Mouse (Mus musculus) hindbrain, embryonic 13.5 days (tissue): Measurements from ENCODE around the gene Plet1. TPM values are rescaled to one million over a fixed set of nuclear protein-coding genes. Genes with fewer than 3 reads are reported as not detected.
A peak's percentile ranks its signal among the peaks of the same experiment; 100 is the strongest.

Experiments used
- ATAC-seq: fragments of 200-750 bp; cut with Nextera tagmentation; 2 replicates; pipeline ENCODE4 v1.8.0; 2017; ENCODE audit warnings: moderate TSS enrichment; ENCODE audit not compliant: low FRiP score
- H3K27ac ChIP-seq: fragments of 300-500 bp; sonication (generic); 2 replicates; pipeline ENCODE4 v1.5.1; 2015; ENCODE audit warnings: inconsistent platforms, mild to moderate bottlenecking, moderate library complexity
- H3K27me3 ChIP-seq: fragments of 300-500 bp; sonication (generic); 2 replicates; pipeline ENCODE4 v1.6.1; 2015; ENCODE audit warnings: mild to moderate bottlenecking, inconsistent platforms
- H3K36me3 ChIP-seq: fragments of 300-500 bp; sonication (generic); 2 replicates; pipeline ENCODE4 v1.6.1; 2015; ENCODE audit warnings: mild to moderate bottlenecking, inconsistent platforms
- H3K4me1 ChIP-seq: fragments of 300-500 bp; sonication (generic); replicated peaks from 2 replicates; pipeline ENCODE4 v1.6.1; 2015; ENCODE audit warnings: inconsistent platforms
- H3K4me2 ChIP-seq: fragments of 300-500 bp; sonication (generic); 2 replicates; pipeline ENCODE4 v1.6.1; 2015; ENCODE audit warnings: inconsistent platforms, mild to moderate bottlenecking, moderate library complexity
- H3K4me3 ChIP-seq: fragments of 300-500 bp; sonication (generic); 2 replicates; pipeline ENCODE4 v1.5.1; 2015; ENCODE audit warnings: mild to moderate bottlenecking, inconsistent platforms
- H3K9ac ChIP-seq: fragments of 300-500 bp; sonication (generic); 2 replicates; pipeline ENCODE4 v1.6.1; 2015; ENCODE audit warnings: mild to moderate bottlenecking, inconsistent platforms
- H3K9me3 ChIP-seq: fragments of 300-500 bp; sonication (generic); 2 replicates; pipeline ENCODE4 v1.6.1; 2016; ENCODE audit warnings: inconsistent platforms
- WGBS: fragments of 180-500 bp; shearing (Covaris S2); methylation state at CpG from one replicate; pipeline ENCODE4 v1.1.7; 2015; 5-methylcytosine and 5-hydroxymethylcytosine counted together
- polyA plus RNA-seq: library from polyadenylated mRNA; unstranded; fragments of >200 nt; fragmentation: Nextera tagmentation; extraction: Ambion mirVana; gene quantifications from 2 replicates; pipeline ENCODE4 v1.2.1, GENCODE M21; 2015

Plet1 gene
- polyA plus RNA-seq, 1 experiment from 2014 or later: 0.48 TPM

- H3K36me3 ChIP-seq: no peaks in the 10 kb centered on the region
- no peaks in the 10 kb centered on the region for H3K27me3 ChIP-seq
- ATAC-seq: no peak
- no peak overlapping the region for H3K4me2 ChIP-seq
- H3K27ac ChIP-seq: no peak overlapping the region
- no peaks in the 10 kb centered on the region for H3K9me3 ChIP-seq
- H3K4me1 ChIP-seq: no peaks in the 10 kb centered on the region
- no peak overlapping the region for H3K9ac ChIP-seq
- no peak overlapping the region for H3K4me3 ChIP-seq
- WGBS: 69% methylated on average over 5 of the region's 5 CpGs
Observed at GRCm38 (mm10) chr9:50547859-50548478, 53.6 kb downstream of the Plet1 start.

DNA sequence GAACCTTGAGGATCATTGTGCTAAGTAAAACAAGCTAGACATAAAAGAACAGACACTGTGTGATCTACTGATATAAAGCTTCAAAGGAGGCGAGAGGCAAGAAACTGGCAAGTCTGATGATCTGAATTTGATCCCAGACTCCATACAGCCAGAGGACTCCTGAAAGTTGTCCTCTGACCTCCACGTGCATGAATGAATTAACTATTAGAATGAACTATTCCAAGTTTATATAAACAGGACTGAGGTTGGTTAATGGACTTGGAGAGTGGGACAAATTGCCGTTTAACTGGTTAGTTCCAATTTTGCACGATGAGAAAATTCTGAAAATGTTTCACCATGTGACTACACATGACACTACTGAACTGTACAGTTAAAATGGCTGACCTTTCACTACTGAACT, 54.6 kb downstream of the Plet1 start:
- Histone ChIP-seq H3K27ac (no peak overlapping the region), H3K4me2 (no peak overlapping the region), H3K4me1 (no peaks in the 10 kb centered on the region; the same call in 1 of the 2 replicates), H3K9me3 (no peaks in the 10 kb centered on the region), H3K36me3 (no peaks in the 10 kb centered on the region), H3K27me3 (no peaks in the 10 kb centered on the region), H3K4me3 (no peak overlapping the region), H3K9ac (no peak overlapping the region)
- no peak for ATAC-seq
- 80% methylated on average over 4 of the region's 4 CpGs for WGBS

- no peak overlapping the region for H3K4me2 ChIP-seq
- H3K9me3 ChIP-seq: no peaks in the 10 kb centered on the region
- H3K4me1 ChIP-seq: peaks cover 15% of the 10 kb centered on the region; the same call in 1 of the 2 replicates
- H3K4me3 ChIP-seq: no peak overlapping the region
- ATAC-seq: no peak
- H3K36me3 ChIP-seq: no peaks in the 10 kb centered on the region
- 88% methylated on average over 5 of the region's 5 CpGs for WGBS
- H3K9ac ChIP-seq: no peak overlapping the region
- no peaks in the 10 kb centered on the region for H3K27me3 ChIP-seq
- H3K27ac ChIP-seq: no peak overlapping the region
Observed at GRCm38 (mm10) chr9:50552206-50552605, 57.9 kb downstream of the Plet1 start.

- Histone ChIP-seq H3K9ac (no peak overlapping the region), H3K4me1 (peaks cover 15% of the 10 kb centered on the region; the same call in 1 of the 2 replicates), H3K36me3 (no peaks in the 10 kb centered on the region), H3K27ac (no peak overlapping the region), H3K4me2 (no peak overlapping the region), H3K27me3 (no peaks in the 10 kb centered on the region), H3K4me3 (no peak overlapping the region), H3K9me3 (no peaks in the 10 kb centered on the region)
- ATAC-seq: no peak
- WGBS: 78% methylated on average over 2 of the region's 2 CpGs
Observed at GRCm38 (mm10) chr9:50553547-50553946, 59.2 kb downstream of the Plet1 start.

DNA sequence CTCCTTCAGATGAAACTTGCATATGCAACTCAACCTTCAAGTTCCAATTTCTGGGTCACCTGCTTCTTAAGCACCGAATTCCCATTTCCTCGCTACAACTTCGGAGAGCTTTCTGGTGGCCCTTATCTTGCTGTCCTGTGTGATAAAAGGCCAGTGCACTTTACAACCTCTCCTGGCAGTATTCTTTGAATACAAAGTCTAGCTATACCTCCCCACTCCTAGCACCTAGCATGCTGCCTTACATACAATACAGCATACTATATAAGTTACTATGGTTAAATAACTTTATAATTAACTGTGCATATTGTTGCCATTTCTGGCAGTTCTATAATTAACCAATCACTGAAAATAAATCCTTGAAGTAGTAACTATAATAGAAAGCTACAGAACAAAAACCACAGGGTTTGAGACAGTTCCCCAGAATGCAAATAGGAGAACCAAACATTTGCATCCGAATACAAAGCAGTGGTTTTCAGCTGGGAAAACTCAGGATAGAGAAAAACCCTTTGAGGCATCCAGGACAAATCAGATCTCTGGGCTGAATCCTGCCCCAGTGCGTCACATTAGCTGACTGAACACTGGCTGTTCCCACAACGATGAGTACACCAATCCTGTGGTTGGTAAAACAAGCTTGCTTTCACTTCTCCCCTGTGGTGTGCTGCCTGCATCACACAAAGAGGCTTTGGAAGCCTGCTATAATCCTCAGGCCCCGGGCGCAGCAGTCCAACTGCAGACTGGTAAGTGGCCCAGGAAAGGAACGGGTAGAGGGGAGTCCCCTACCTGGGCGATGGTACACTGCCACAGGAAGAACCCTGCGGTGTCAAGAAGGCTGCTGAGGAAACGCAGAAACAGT, 60.1 kb downstream of the Plet1 start, which contains the start of gene Il18:
Gene Il18 (plus strand): TSS at position 587 of the 853 bp plus-strand sequence.
- peak within 1 kb of the TSS; percentile 24 for H3K4me3 ChIP-seq
- peak within 1 kb of the TSS; percentile 48 for H3K4me2 ChIP-seq
- peak; percentile 91 for ATAC-seq
- H3K4me1 ChIP-seq: peaks cover 15% of the 10 kb centered on the region; the same call in 1 of the 2 replicates
- no peaks in the 10 kb centered on the region for H3K9me3 ChIP-seq
- WGBS: 24% methylated on average over 12 of the region's 12 CpGs
- H3K36me3 ChIP-seq: no peaks in the 10 kb centered on the region
- no peaks in the 10 kb centered on the region for H3K27me3 ChIP-seq
- peak within 1 kb of the TSS; percentile 83 for H3K27ac ChIP-seq
- H3K9ac ChIP-seq: peak within 1 kb of the TSS; percentile 56

- ATAC-seq: peak; percentile 65; the same call in 1 of the 2 replicates
- 41% methylated on average over 2 of the region's 2 CpGs for WGBS
- H3K4me2 ChIP-seq: peak within 1 kb of the TSS; percentile 48
- H3K4me1 ChIP-seq: peaks cover 15% of the 10 kb centered on the region; the same call in 1 of the 2 replicates
- H3K27ac ChIP-seq: peak within 1 kb of the TSS; percentile 83
- H3K9ac ChIP-seq: peak within 1 kb of the TSS; percentile 56
- H3K27me3 ChIP-seq: no peaks in the 10 kb centered on the region
- peak within 1 kb of the TSS; percentile 24 for H3K4me3 ChIP-seq
- no peaks in the 10 kb centered on the region for H3K9me3 ChIP-seq
- no peaks in the 10 kb centered on the region for H3K36me3 ChIP-seq
Observed at GRCm38 (mm10) chr9:50555094-50555446, 60.7 kb downstream of the Plet1 start, which contains the start of gene Bco2. Bco2 (minus strand) TSS chr9:50555181.

Other genes with a start within 250 kb of the Plet1 start
- gene Rpl10-ps3, start 149.6 kb upstream of the Plet1 start, polyA plus RNA-seq: 142 and 149 TPM in 2 replicates
- gene Pts, start 34.2 kb downstream of the Plet1 start, polyA plus RNA-seq: 119 and 128 TPM in 2 replicates
- gene Il18, start 60.3 kb downstream of the Plet1 start, polyA plus RNA-seq: 17.3 and 17.9 TPM in 2 replicates
- 0.30 and 0.35 TPM in 2 replicates for gene Bco2, start 60.7 kb downstream of the Plet1 start, polyA plus RNA-seq
- gene Tex12, start 66.8 kb downstream of the Plet1 start, polyA plus RNA-seq: 0.22 and 0.38 TPM in 2 replicates
- 221 and 228 TPM in 2 replicates for gene Sdhd, start 109.3 kb downstream of the Plet1 start, polyA plus RNA-seq
- gene Timm8b, start 109.4 kb downstream of the Plet1 start, polyA plus RNA-seq: 373 and 382 TPM in 2 replicates
- 5.7 and 7.5 TPM in 2 replicates for gene Pih1d2, start 122.8 kb downstream of the Plet1 start, polyA plus RNA-seq
- 24.5 and 25.9 TPM in 2 replicates for gene Nkapd1, start 122.9 kb downstream of the Plet1 start, polyA plus RNA-seq
- 45.0 and 46.3 TPM in 2 replicates for gene Dlat, start 165.3 kb downstream of the Plet1 start, polyA plus RNA-seq
- gene Dixdc1, start 245.0 kb downstream of the Plet1 start, polyA plus RNA-seq: 35.0 and 36.4 TPM in 2 replicates